Mouse (Mus musculus) heart, embryonic 11.5 days (tissue): Measurements from ENCODE around the gene H2afj. TPM values are rescaled to one million over a fixed set of nuclear protein-coding genes. Genes with fewer than 3 reads are reported as not detected.
A peak's percentile ranks its signal among the peaks of the same experiment; 100 is the strongest.
"Not testable (repeated sequence)": the region's sequence is repeated elsewhere in the genome, so short reads cannot be mapped to it uniquely, and the experiment has no call there.

Source experiments
- ATAC-seq: fragments of 200-750 bp; cut with Nextera tagmentation; replicated peaks from 2 replicates; pipeline ENCODE4 v1.8.0; 2017; ENCODE audit warnings: moderate library complexity; ENCODE audit not compliant: insufficient number of reproducible peaks, low FRiP score, low TSS enrichment
- H3K27ac ChIP-seq: fragments of 300-500 bp; sonication (generic); 2 replicates; pipeline ENCODE4 v1.5.1; 2014; ENCODE audit warnings: mild to moderate bottlenecking, low read depth, low read length
- H3K27me3 ChIP-seq: fragments of 300-500 bp; sonication (generic); 2 replicates; pipeline ENCODE4 v1.6.1; 2014; ENCODE audit warnings: mild to moderate bottlenecking, low read length, mixed read lengths; ENCODE audit not compliant: control insufficient read depth, insufficient read depth
- H3K36me3 ChIP-seq: fragments of 300-500 bp; sonication (generic); 2 replicates; pipeline ENCODE4 v1.6.1; 2014; ENCODE audit warnings: mild to moderate bottlenecking, low read length, moderate library complexity, mixed read lengths; ENCODE audit not compliant: control insufficient read depth, insufficient read depth
- H3K4me1 ChIP-seq: fragments of 300-500 bp; sonication (generic); 2 replicates; pipeline ENCODE4 v1.6.1; 2014; ENCODE audit warnings: low read length; ENCODE audit not compliant: control insufficient read depth, insufficient read depth
- H3K4me2 ChIP-seq: fragments of 300-500 bp; sonication (generic); 2 replicates; pipeline ENCODE4 v1.6.1; 2014; ENCODE audit warnings: mild to moderate bottlenecking, moderate library complexity
- H3K4me3 ChIP-seq: fragments of 300-500 bp; sonication (generic); 2 replicates; pipeline ENCODE4 v1.5.1; 2014; ENCODE audit warnings: low read depth, low read length
- H3K9ac ChIP-seq: fragments of 300-500 bp; sonication (generic); 2 replicates; pipeline ENCODE4 v1.6.1; 2014; ENCODE audit warnings: mild to moderate bottlenecking, low read depth, low read length, moderate library complexity
- H3K9me3 ChIP-seq: fragments of 300-500 bp; sonication (generic); replicated peaks from 2 replicates; pipeline ENCODE4 v1.6.1; 2016; ENCODE audit warnings: low read length; ENCODE audit not compliant: control insufficient read depth
- WGBS: fragments of 180-500 bp; shearing (Covaris S2); extraction: QIAGEN DNeasy Blood & Tissue Kit; methylation state at CpG from one replicate; pipeline ENCODE4 v1.1.7; 2014; ENCODE audit not compliant: insufficient replicate concordance; 5-methylcytosine and 5-hydroxymethylcytosine counted together
- polyA plus RNA-seq: library from polyadenylated mRNA; unstranded; fragments of >200 nt; fragmentation: Nextera tagmentation; extraction: Ambion mirVana; gene quantifications from 2 replicates; pipeline ENCODE4 v1.2.1, GENCODE M21; 2014

H2afj gene
- polyA plus RNA-seq, 1 experiment from 2014 or later: 91.1 TPM

- Histone ChIP-seq H3K27ac (no peak overlapping the region), H3K4me1 (no peaks in the 10 kb centered on the region), H3K4me2 (no peak overlapping the region), H3K27me3 (no peaks in the 10 kb centered on the region), H3K36me3 (no peaks in the 10 kb centered on the region), H3K9ac (no peak overlapping the region), H3K4me3 (no peak overlapping the region), H3K9me3 (no peaks in the 10 kb centered on the region)
- no peak for ATAC-seq
- 69% methylated on average over 5 of the region's 5 CpGs for WGBS
Observed at GRCm38 (mm10) chr6:136789391-136789971, 18.6 kb upstream of the H2afj start.

DNA sequence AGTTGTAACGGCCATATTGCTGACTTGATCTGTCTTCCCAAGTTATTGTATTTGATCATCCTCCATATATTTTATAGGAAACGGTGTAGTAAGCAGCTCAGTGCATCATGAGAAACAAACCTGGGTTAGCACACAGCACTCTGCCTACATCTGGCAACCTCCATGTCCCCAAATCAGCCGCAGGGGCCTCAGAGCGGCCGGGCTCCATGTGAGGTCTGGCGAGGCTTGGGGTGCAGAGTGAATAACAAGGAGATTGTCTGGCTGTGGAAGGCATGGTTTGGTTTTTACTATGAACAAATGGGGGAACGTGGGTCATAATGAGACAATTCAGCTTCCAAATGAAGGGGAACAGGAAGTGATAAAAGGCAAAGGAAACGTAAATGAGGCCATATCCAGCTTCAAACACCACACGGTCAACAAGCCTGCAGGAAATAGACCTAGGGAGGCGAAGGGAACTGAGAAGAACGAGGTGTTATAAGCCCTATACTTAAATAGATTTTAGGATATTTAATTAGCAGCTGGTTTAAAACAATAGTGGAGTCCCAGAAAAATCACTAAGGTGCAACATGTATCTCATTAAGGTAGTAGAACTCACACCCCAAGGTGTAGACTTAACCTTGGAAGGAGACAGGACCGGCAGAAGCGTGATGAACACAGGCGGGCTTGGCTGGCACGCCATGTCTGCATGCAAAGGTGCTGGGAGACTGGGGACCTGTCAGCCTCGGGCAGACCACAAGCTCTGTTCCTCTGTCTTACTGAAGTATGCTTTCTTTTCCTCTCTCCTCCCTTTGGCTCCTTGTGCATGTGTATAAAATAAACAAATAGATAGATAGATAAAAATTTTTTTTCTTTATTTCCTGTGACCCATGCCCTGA lies 14.9 kb upstream of the H2afj start:
- 19% methylated on average over 16 of the region's 16 CpGs for WGBS
- ATAC-seq: no peak

DNA sequence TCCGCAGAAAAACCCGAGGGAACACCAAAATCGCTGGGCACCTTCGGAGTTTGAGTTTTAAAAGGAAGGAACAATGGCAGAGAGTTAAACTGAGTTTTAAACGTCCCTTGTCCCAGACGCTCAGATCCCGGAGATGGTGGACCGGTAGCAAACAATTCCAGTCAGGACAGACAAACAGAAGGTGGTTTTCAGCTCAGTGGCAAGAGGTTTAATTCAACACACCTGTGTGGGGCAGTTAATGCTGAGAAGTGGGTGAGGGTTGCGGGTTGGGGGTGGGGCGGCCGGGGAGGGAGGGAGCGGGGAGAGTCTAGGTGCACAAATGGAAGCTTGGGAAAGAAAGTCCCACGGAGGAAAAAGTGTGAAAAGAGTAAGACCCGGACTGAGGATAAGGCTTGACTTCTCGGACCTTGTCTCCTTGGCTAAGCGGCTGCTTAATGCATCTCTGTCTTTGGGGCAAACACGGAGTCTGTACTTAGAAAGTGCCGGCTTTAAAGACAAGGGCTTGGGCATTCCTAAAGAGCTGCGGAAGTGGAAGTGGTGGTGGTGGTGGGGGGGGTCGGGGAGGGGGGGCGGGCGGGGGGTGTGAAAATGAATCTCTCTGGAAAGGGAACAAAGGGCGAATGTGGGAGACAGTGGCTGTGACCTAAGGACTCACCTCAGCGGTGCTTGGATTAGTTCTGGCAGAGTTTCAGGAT lies 14.1 kb upstream of the H2afj start:
- no peak for ATAC-seq
- peak overlapping the region; percentile 45 for H3K4me3 ChIP-seq
- H3K4me1 ChIP-seq: no peaks in the 10 kb centered on the region
- no peaks in the 10 kb centered on the region for H3K36me3 ChIP-seq
- no peaks in the 10 kb centered on the region for H3K27me3 ChIP-seq
- 1% methylated on average over 24 of the region's 24 CpGs for WGBS
- H3K27ac ChIP-seq: no peak overlapping the region
- peak overlapping the region; percentile 62 for H3K9ac ChIP-seq
- no peaks in the 10 kb centered on the region for H3K9me3 ChIP-seq
- H3K4me2 ChIP-seq: peak overlapping the region; percentile 82

More for the DNA sequence above, 14.9 kb upstream of the H2afj start:
- Histone ChIP-seq H3K9me3 (no peaks in the 10 kb centered on the region), H3K4me3 (peak overlapping the region; percentile 45), H3K27me3 (no peaks in the 10 kb centered on the region), H3K27ac (no peak overlapping the region), H3K4me2 (peak overlapping the region; percentile 82), H3K4me1 (no peaks in the 10 kb centered on the region), H3K36me3 (no peaks in the 10 kb centered on the region), H3K9ac (peak overlapping the region; percentile 62; the same call in 1 of the 2 replicates)

- Histone ChIP-seq H3K9ac (no peak overlapping the region), H3K27ac (no peak overlapping the region), H3K4me1 (no peaks in the 10 kb centered on the region), H3K4me2 (no peak overlapping the region), H3K36me3 (no peaks in the 10 kb centered on the region), H3K27me3 (no peaks in the 10 kb centered on the region), H3K4me3 (no peak overlapping the region), H3K9me3 (no peaks in the 10 kb centered on the region)
- 27% methylated on average over 1 of the region's 1 CpGs for WGBS
- ATAC-seq: no peak
Observed at GRCm38 (mm10) chr6:136795110-136795509, 12.9 kb upstream of the H2afj start.

GRCm38 (mm10) chr6:136795850-136796249 lies 12.2 kb upstream of the H2afj start:
- no peaks in the 10 kb centered on the region for H3K36me3 ChIP-seq
- no peak overlapping the region for H3K4me3 ChIP-seq
- no peak overlapping the region for H3K27ac ChIP-seq
- WGBS: 64% methylated on average over 6 of the region's 6 CpGs
- no peaks in the 10 kb centered on the region for H3K27me3 ChIP-seq
- no peaks in the 10 kb centered on the region for H3K4me1 ChIP-seq
- no peak overlapping the region for H3K4me2 ChIP-seq
- no peak for ATAC-seq
- no peak overlapping the region for H3K9ac ChIP-seq
- no peaks in the 10 kb centered on the region for H3K9me3 ChIP-seq

- H3K36me3 ChIP-seq, H3K27me3 ChIP-seq, H3K4me1 ChIP-seq, ATAC-seq, H3K9ac ChIP-seq, H3K9me3 ChIP-seq, H3K4me3 ChIP-seq, H3K27ac ChIP-seq: not testable (repeated sequence)
- 73% methylated on average over 3 of the region's 3 CpGs for WGBS
- 0 out of 2 replicates have a peak overlapping the region, but pooled peaks have one; percentile 9 for H3K4me2 ChIP-seq
Observed at GRCm38 (mm10) chr6:136797874-136798693, 10.0 kb upstream of the H2afj start.

GRCm38 (mm10) chr6:136800710-136801109 lies 7.3 kb upstream of the H2afj start:
- Histone ChIP-seq H3K4me1 (peaks cover 3% of the 10 kb centered on the region), H3K36me3 (no peaks in the 10 kb centered on the region), H3K27ac (no peak overlapping the region), H3K4me2 (no peak overlapping the region), H3K27me3 (no peaks in the 10 kb centered on the region), H3K4me3 (no peak overlapping the region), H3K9me3 (no peaks in the 10 kb centered on the region), H3K9ac (no peak overlapping the region)
- no peak for ATAC-seq
- 85% methylated on average over 8 of the region's 8 CpGs for WGBS

DNA sequence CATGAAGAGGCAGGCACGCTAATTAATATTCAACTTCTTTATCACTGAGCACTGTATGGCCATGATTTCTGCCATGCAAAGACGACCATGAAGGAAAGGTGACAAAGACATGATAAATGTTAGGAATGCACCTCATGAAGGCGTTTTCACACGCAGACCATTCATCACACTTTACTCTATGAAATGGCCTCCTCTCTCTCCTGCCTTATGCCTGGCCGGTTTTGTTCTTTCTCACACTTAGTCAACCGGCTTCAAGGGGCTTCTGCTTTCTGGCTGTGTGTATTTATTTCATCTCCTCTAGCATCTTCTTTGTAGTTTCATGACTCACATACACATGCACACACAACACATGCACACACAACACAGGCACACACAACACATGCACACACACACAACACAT lies 6.8 kb upstream of the H2afj start:
- H3K27me3 ChIP-seq: no peaks in the 10 kb centered on the region
- H3K4me3 ChIP-seq: no peak overlapping the region
- no peak for ATAC-seq
- H3K36me3 ChIP-seq: no peaks in the 10 kb centered on the region
- no peak overlapping the region for H3K27ac ChIP-seq
- peaks cover 3% of the 10 kb centered on the region for H3K4me1 ChIP-seq
- H3K9ac ChIP-seq: no peak overlapping the region
- no peak overlapping the region for H3K4me2 ChIP-seq
- no peaks in the 10 kb centered on the region for H3K9me3 ChIP-seq
- WGBS: 76% methylated on average over 6 of the region's 6 CpGs
